Mouse (Mus musculus) G1E-ER4 (cell line): Measurements from ENCODE around the gene Steap4. TPM values are rescaled to one million over a fixed set of nuclear protein-coding genes. Genes with fewer than 3 reads are reported as not detected.

ENCODE experiments used
- GATA1 ChIP-seq: IDR thresholded peaks from one replicate; pipeline ENCODE4 v1.8.0; 2012; ENCODE audit warnings: low read length, inconsistent platforms
- polyA plus RNA-seq: library from polyadenylated mRNA; stranded (reverse); fragments of >175 nt; gene quantifications from 2 replicates; pipeline ENCODE4 v1.2.3, GENCODE M21; 2012

Steap4 gene
- not detected in 2 replicates for polyA plus RNA-seq

GRCm38 (mm10) chr5:7960176-7960575, at the start of gene Steap4:
TSS of gene Steap4 (plus strand) at chr5:7960457.
- no peak for TF ChIP-seq GATA1

GRCm38 (mm10) chr5:7911975-7912374, 48.3 kb upstream of the Steap4 start:
- TF ChIP-seq GATA1: no peak

GRCm38 (mm10) chr5:7917501-7918295, 42.6 kb upstream of the Steap4 start:
- TF ChIP-seq GATA1: no peak

GRCm38 (mm10) chr5:7918296-7918579, 42.0 kb upstream of the Steap4 start:
- TF ChIP-seq GATA1: no peak

GRCm38 (mm10) chr5:7919681-7920080, 40.6 kb upstream of the Steap4 start:
- TF ChIP-seq GATA1: no peak

GRCm38 (mm10) chr5:7922751-7923150, 37.5 kb upstream of the Steap4 start:
- no peak for TF ChIP-seq GATA1

- no peak for TF ChIP-seq GATA1
Measured at GRCm38 (mm10) chr5:7923666-7924065, 36.6 kb upstream of the Steap4 start.

- TF ChIP-seq GATA1: no peak
Measured at GRCm38 (mm10) chr5:7932234-7933221, 27.7 kb upstream of the Steap4 start.

GRCm38 (mm10) chr5:7933933-7934675, 26.2 kb upstream of the Steap4 start:
- no peak for TF ChIP-seq GATA1

- TF ChIP-seq GATA1: no peak
Measured at GRCm38 (mm10) chr5:7954838-7955237, 5.4 kb upstream of the Steap4 start.

- no peak for TF ChIP-seq GATA1
Measured at GRCm38 (mm10) chr5:7955371-7955966, 4.8 kb upstream of the Steap4 start.

- no peak for TF ChIP-seq GATA1
Measured at GRCm38 (mm10) chr5:7958061-7958460, 2.2 kb upstream of the Steap4 start.

- no peak for TF ChIP-seq GATA1
Measured at GRCm38 (mm10) chr5:7959286-7959685, 971 bp upstream of the Steap4 start.

GRCm38 (mm10) chr5:7961113-7961512, 856 bp downstream of the Steap4 start:
- TF ChIP-seq GATA1: no peak

GRCm38 (mm10) chr5:7965281-7965680, 5.0 kb downstream of the Steap4 start:
- TF ChIP-seq GATA1: no peak

- TF ChIP-seq GATA1: no peak
Measured at GRCm38 (mm10) chr5:7968152-7968551, 7.9 kb downstream of the Steap4 start.
